45 mouse cellular contexts compared by ENCODE assay signal in genomic region chrX:57103415-57103814, GRCm38 (mm10). TPM values are rescaled to one million over a fixed set of nuclear protein-coding genes. Genes with fewer than 3 reads are reported as not detected.
"Had no signal": no experiment of that assay in that cellular context is flagged by ENCODE, and none has a peak within 500 bp of the region (broad histone marks: within the 10 kb centered on the region; RNA-seq: fewer than 3 reads in every experiment).

No protein-coding gene starts in this region.

- H3K36me3 ChIP-seq: limb, embryonic 10.5 days; limb, embryonic 12.5 days; limb, embryonic 13.5 days; limb, embryonic 15.5 days; liver, embryonic 12.5 days; liver, embryonic 13.5 days; liver, embryonic 15.5 days; lung, embryonic 15.5 days; midbrain, embryonic 10.5 days; midbrain, embryonic 12.5 days; midbrain, embryonic 13.5 days; midbrain, embryonic 15.5 days; neural tube, embryonic 12.5 days; neural tube, embryonic 13.5 days had no signal

- H3K27me3 ChIP-seq: limb, embryonic 12.5 days; limb, embryonic 13.5 days; limb, embryonic 15.5 days; liver, embryonic 12.5 days; liver, embryonic 13.5 days; liver, embryonic 15.5 days; lung, embryonic 15.5 days; midbrain, embryonic 12.5 days; midbrain, embryonic 13.5 days; midbrain, embryonic 15.5 days; neural tube, embryonic 12.5 days; neural tube, embryonic 13.5 days had no signal

- H3K4me1 ChIP-seq: limb, embryonic 10.5 days; limb, embryonic 12.5 days; limb, embryonic 13.5 days; limb, embryonic 15.5 days; liver, embryonic 12.5 days; liver, embryonic 13.5 days; liver, embryonic 15.5 days; lung, embryonic 15.5 days; megakaryocyte, embryonic 14.5 days; midbrain, embryonic 10.5 days; midbrain, embryonic 12.5 days; midbrain, embryonic 13.5 days; midbrain, embryonic 15.5 days; neural tube, embryonic 12.5 days; neural tube, embryonic 13.5 days had no signal

- H3K4me3 ChIP-seq: limb, embryonic 10.5 days; limb, embryonic 12.5 days; limb, embryonic 13.5 days; limb, embryonic 15.5 days; liver, embryonic 12.5 days; liver, embryonic 13.5 days; liver, embryonic 15.5 days; lung, embryonic 15.5 days; megakaryocyte, embryonic 14.5 days; midbrain, embryonic 10.5 days; midbrain, embryonic 12.5 days; midbrain, embryonic 13.5 days; midbrain, embryonic 15.5 days; myocyte; neural tube, embryonic 12.5 days; neural tube, embryonic 13.5 days had no signal

- H3K4me2 ChIP-seq: limb, embryonic 12.5 days; limb, embryonic 13.5 days; limb, embryonic 15.5 days; liver, embryonic 11.5 days; liver, embryonic 12.5 days; liver, embryonic 13.5 days; liver, embryonic 15.5 days; lung, embryonic 14.5 days; lung, embryonic 15.5 days; midbrain, embryonic 11.5 days; midbrain, embryonic 12.5 days; midbrain, embryonic 13.5 days; midbrain, embryonic 15.5 days; neural tube, embryonic 12.5 days; neural tube, embryonic 13.5 days had no signal

- H3K9ac ChIP-seq: limb, embryonic 12.5 days; limb, embryonic 13.5 days; limb, embryonic 15.5 days; liver, embryonic 12.5 days; liver, embryonic 13.5 days; liver, embryonic 14.5 days; liver, embryonic 15.5 days; liver, postnatal 0 days; lung, embryonic 14.5 days; lung, embryonic 15.5 days; midbrain, embryonic 12.5 days; midbrain, embryonic 13.5 days; midbrain, embryonic 15.5 days; neural tube, embryonic 12.5 days; neural tube, embryonic 13.5 days had no signal

- DNase-seq: left cerebral cortex, postnatal 4 days; liver; liver, embryonic 13.5 days; liver, postnatal 0 days; lung, adult 18-20 months; lung, adult 2 months; lung, embryonic 14.5 days; lung, postnatal 10 days; lung, postnatal 14 days; lung, postnatal 36 days; lung, postnatal 4 days; midbrain, embryonic 14.5 days had no signal

- H3K27ac ChIP-seq: limb, embryonic 10.5 days; limb, embryonic 12.5 days; limb, embryonic 13.5 days; limb, embryonic 15.5 days; liver, embryonic 12.5 days; liver, embryonic 13.5 days; liver, embryonic 14.5 days; liver, embryonic 15.5 days; lung, embryonic 15.5 days; macrophage; midbrain, embryonic 10.5 days; midbrain, embryonic 12.5 days; midbrain, embryonic 13.5 days; midbrain, embryonic 15.5 days; neural tube, embryonic 12.5 days; neural tube, embryonic 13.5 days had no signal

- H3K9me3 ChIP-seq: limb, embryonic 10.5 days; limb, embryonic 12.5 days; limb, embryonic 13.5 days; limb, embryonic 15.5 days; liver, embryonic 12.5 days; liver, embryonic 13.5 days; liver, embryonic 15.5 days; lung, embryonic 15.5 days; megakaryocyte, embryonic 14.5 days; midbrain, embryonic 10.5 days; midbrain, embryonic 12.5 days; midbrain, embryonic 13.5 days; midbrain, embryonic 15.5 days; neural tube, embryonic 12.5 days; neural tube, embryonic 13.5 days had no signal

- ATAC-seq: liver, embryonic 12.5 days; liver, postnatal 0 days; lung, postnatal 0 days; midbrain, embryonic 13.5 days; midbrain, embryonic 15.5 days; midbrain, embryonic 16.5 days had no signal

RNA-seq across cellular contexts. Expression of gene Vgll1, which starts 15.5 kb away (rescaled TPM):
- total RNA-seq: left cerebral cortex, postnatal 14 days; left cerebral cortex, postnatal 25 days; left cerebral cortex, postnatal 36 days; left cerebral cortex, postnatal 4 days; liver, adult 2 months; megakaryocyte progenitor cell, adult 5-6 weeks; megakaryocyte, adult 5-6 weeks; megakaryocyte-erythroid progenitor cell, adult 5-6 weeks; midbrain, postnatal 0 days; monocyte, adult 5-6 weeks had no signal
- polyA plus RNA-seq: liver, adult 2 months; liver, embryonic 11.5 days; liver, embryonic 12.5 days; liver, embryonic 13.5 days; liver, embryonic 14.5 days; liver, embryonic 15.5 days; liver, embryonic 16.5 days; liver, postnatal 0 days; lung, adult 2 months; lung, embryonic 15.5 days; lung, embryonic 16.5 days; macrophage; midbrain, embryonic 13.5 days; midbrain, embryonic 14.5 days; midbrain, embryonic 15.5 days; midbrain, embryonic 16.5 days; midbrain, postnatal 0 days; myocyte; neural tube, embryonic 11.5 days; neural tube, embryonic 13.5 days had no signal
